Mouse (Mus musculus): ENCODE measurements around the gene Gsap.
"Not testable (repeated sequence)": the region's sequence is repeated elsewhere in the genome, so short reads cannot be mapped to it uniquely, and the experiment has no call there.

Gsap gene

GRCm38 (mm10) chr5:21183046-21183445 is 3.0 kb upstream of the Gsap start:
- not testable (repeated sequence) for DNase-seq (ENCODE audit: low spot score in 2 of 2)

- DNase-seq (ENCODE audit: low spot score in 2 of 2): no peak
Observed at GRCm38 (mm10) chr5:21186821-21187220, 766 bp downstream of the Gsap start.

GRCm38 (mm10) chr5:21188435-21188834 is 2.4 kb downstream of the Gsap start:
- DNase-seq (ENCODE audit: low spot score in 2 of 2): no peak

GRCm38 (mm10) chr5:21189036-21189435 is 3.0 kb downstream of the Gsap start:
- DNase-seq (ENCODE audit: low spot score in 2 of 2): no peak

- no peak for DNase-seq (ENCODE audit: low spot score in 2 of 2)
Observed at GRCm38 (mm10) chr5:21189460-21189859, 3.4 kb downstream of the Gsap start.

GRCm38 (mm10) chr5:21203504-21203903 is 17.4 kb downstream of the Gsap start:
- DNase-seq (ENCODE audit: low spot score in 2 of 2): no peak

GRCm38 (mm10) chr5:21204157-21204556 is 18.1 kb downstream of the Gsap start:
- DNase-seq (ENCODE audit: low spot score in 2 of 2): no peak

GRCm38 (mm10) chr5:21206014-21206413 is 20.0 kb downstream of the Gsap start:
- no peak for DNase-seq (ENCODE audit: low spot score in 2 of 2)

GRCm38 (mm10) chr5:21211406-21211805 is 25.4 kb downstream of the Gsap start:
- DNase-seq (ENCODE audit: low spot score in 2 of 2): no peak

- no peak for DNase-seq (ENCODE audit: low spot score in 2 of 2)
Observed at GRCm38 (mm10) chr5:21212933-21213332, 26.9 kb downstream of the Gsap start.

- DNase-seq (ENCODE audit: low spot score in 2 of 2): no peak
Observed at GRCm38 (mm10) chr5:21213801-21214200, 27.7 kb downstream of the Gsap start.

GRCm38 (mm10) chr5:21217453-21218294 is 31.6 kb downstream of the Gsap start:
- DNase-seq (ENCODE audit: low spot score in 2 of 2): no peak

GRCm38 (mm10) chr5:21232876-21233275 is 46.8 kb downstream of the Gsap start:
- no peak for DNase-seq (ENCODE audit: low spot score in 2 of 2)

GRCm38 (mm10) chr5:21244575-21244974 is 58.5 kb downstream of the Gsap start:
- DNase-seq (ENCODE audit: low spot score in 2 of 2): no peak

- no peak for DNase-seq (ENCODE audit: low spot score in 2 of 2)
Observed at GRCm38 (mm10) chr5:21245241-21245640, 59.2 kb downstream of the Gsap start.

GRCm38 (mm10) chr5:21246794-21247193 is 60.7 kb downstream of the Gsap start:
- no peak for DNase-seq (ENCODE audit: low spot score in 2 of 2)

GRCm38 (mm10) chr5:21247916-21248315 is 61.9 kb downstream of the Gsap start:
- no peak for DNase-seq (ENCODE audit: low spot score in 2 of 2)

- no peak for DNase-seq (ENCODE audit: low spot score in 2 of 2)
Observed at GRCm38 (mm10) chr5:21248834-21249233, 62.8 kb downstream of the Gsap start.

- no peak for DNase-seq (ENCODE audit: low spot score in 2 of 2)
Observed at GRCm38 (mm10) chr5:21254731-21255525, 68.9 kb downstream of the Gsap start.

- DNase-seq (ENCODE audit: low spot score in 2 of 2): no peak
Observed at GRCm38 (mm10) chr5:21255551-21256132, 69.6 kb downstream of the Gsap start.

GRCm38 (mm10) chr5:21257126-21257525 is 71.1 kb downstream of the Gsap start:
- DNase-seq (ENCODE audit: low spot score in 2 of 2): no peak

- no peak for DNase-seq (ENCODE audit: low spot score in 2 of 2)
Observed at GRCm38 (mm10) chr5:21257806-21258205, 71.8 kb downstream of the Gsap start.

GRCm38 (mm10) chr5:21260746-21261145 is 74.7 kb downstream of the Gsap start:
- DNase-seq (ENCODE audit: low spot score in 2 of 2): no peak
